Mouse (Mus musculus) neural tube, embryonic 14.5 days (tissue): ENCODE data around the gene Zfp750. TPM values are rescaled to one million over a fixed set of nuclear protein-coding genes. Genes with fewer than 3 reads are reported as not detected.

Source experiments
- ATAC-seq: fragments of 200-750 bp; cut with Nextera tagmentation; 2 replicates; pipeline ENCODE4 v1.8.0; 2017; ENCODE audit warnings: low read depth, mild to moderate bottlenecking, moderate TSS enrichment, moderate library complexity
- H3K27ac ChIP-seq: fragments of 300-500 bp; sonication (generic); 2 replicates; pipeline ENCODE4 v1.5.1; 2014; ENCODE audit warnings: low read depth, mild to moderate bottlenecking, control low read depth, low read length, moderate library complexity, mixed read lengths
- H3K27me3 ChIP-seq: fragments of 300-500 bp; sonication (generic); 2 replicates; pipeline ENCODE4 v1.6.1; 2014; ENCODE audit warnings: low read length; ENCODE audit not compliant: control insufficient read depth, insufficient read depth
- H3K36me3 ChIP-seq: fragments of 300-500 bp; sonication (generic); 2 replicates; pipeline ENCODE4 v1.6.1; 2014; ENCODE audit warnings: low read length, mixed read lengths; ENCODE audit not compliant: control insufficient read depth, insufficient read depth
- H3K4me1 ChIP-seq: fragments of 300-500 bp; sonication (generic); 2 replicates; pipeline ENCODE4 v1.6.1; 2014; ENCODE audit warnings: low read length; ENCODE audit not compliant: control insufficient read depth, insufficient read depth
- H3K4me2 ChIP-seq: fragments of 300-500 bp; sonication (generic); 2 replicates; pipeline ENCODE4 v1.6.1; 2014; ENCODE audit warnings: mild to moderate bottlenecking, low read depth, low read length, control low read depth
- H3K4me3 ChIP-seq: fragments of 300-500 bp; sonication (generic); 2 replicates; pipeline ENCODE4 v1.5.1; 2014; ENCODE audit warnings: low read depth, low read length, control low read depth, mixed read lengths
- H3K9ac ChIP-seq: fragments of 300-500 bp; sonication (generic); replicated peaks from 2 replicates; pipeline ENCODE4 v1.6.1; 2014; ENCODE audit warnings: low read depth, mild to moderate bottlenecking, control low read depth, low read length, mixed read lengths
- H3K9me3 ChIP-seq: fragments of 300-500 bp; sonication (generic); 2 replicates; pipeline ENCODE4 v1.6.1; 2016; ENCODE audit warnings: low read length; ENCODE audit not compliant: control insufficient read depth
- WGBS: fragments of 180-500 bp; shearing (Covaris S2); extraction: QIAGEN DNeasy Blood & Tissue Kit; methylation state at CpG from one replicate; pipeline ENCODE4 v1.1.7; 2014; 5-methylcytosine and 5-hydroxymethylcytosine counted together
- polyA plus RNA-seq: library from polyadenylated mRNA; unstranded; fragments of >200 nt; fragmentation: Nextera tagmentation; extraction: Ambion mirVana; gene quantifications from 2 replicates; pipeline ENCODE4 v1.2.1, GENCODE M21; 2014

Gene Zfp750
- polyA plus RNA-seq, 1 experiment from 2014 or later = 0.32 TPM

DNA sequence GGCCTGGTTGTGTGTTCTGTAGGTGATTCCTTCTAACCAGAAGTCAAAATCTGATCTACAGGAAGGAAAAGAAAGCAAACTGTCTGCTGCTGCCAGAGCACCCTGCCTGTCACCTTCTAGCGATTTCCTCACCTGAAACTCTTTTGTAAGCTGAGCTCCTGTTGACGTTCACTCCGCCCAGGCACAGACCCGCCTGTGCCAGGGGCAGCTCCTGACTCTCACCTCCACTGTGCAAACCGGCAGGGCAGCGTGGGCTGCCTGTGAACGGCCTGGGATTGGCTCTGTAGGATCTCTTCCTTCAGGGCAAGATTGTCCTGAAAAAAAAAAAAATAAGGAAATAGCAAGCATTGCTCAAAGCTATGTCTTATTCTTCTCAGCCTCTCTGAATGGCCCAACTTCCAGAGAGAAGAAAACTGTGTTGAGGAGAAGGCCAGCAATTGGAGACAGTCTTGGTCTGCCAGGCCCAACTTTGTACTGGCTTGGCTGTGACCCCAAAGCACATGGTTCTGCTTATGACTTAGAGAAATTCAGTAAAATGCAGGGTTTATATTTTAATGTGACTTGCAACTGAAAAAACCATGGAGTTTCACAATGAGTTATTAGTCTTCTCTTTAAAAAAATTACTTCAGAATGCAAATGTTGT, 25.7 kb upstream of the Zfp750 start:
- no peak overlapping the region for H3K9ac ChIP-seq
- WGBS = 85% methylated on average over 7 of the region's 7 CpGs

GRCm38 (mm10) chr11:121543922-121544321, 24.8 kb upstream of the Zfp750 start:
- H3K4me3 ChIP-seq = no peak overlapping the region
- ATAC-seq = no peak
- no peaks in the 10 kb centered on the region; the same call in 1 of the 2 replicates for H3K4me1 ChIP-seq
- H3K9me3 ChIP-seq = no peaks in the 10 kb centered on the region
- no peaks in the 10 kb centered on the region for H3K36me3 ChIP-seq
- WGBS = 90% methylated on average over 9 of the region's 9 CpGs
- no peaks in the 10 kb centered on the region for H3K27me3 ChIP-seq
- no peak overlapping the region for H3K4me2 ChIP-seq
- H3K27ac ChIP-seq = no peak overlapping the region
- H3K9ac ChIP-seq = no peak overlapping the region

More for the DNA sequence above, 25.7 kb upstream of the Zfp750 start:
- Histone ChIP-seq H3K9me3 (no peaks in the 10 kb centered on the region), H3K4me3 (no peak overlapping the region), H3K27ac (no peak overlapping the region), H3K4me2 (no peak overlapping the region), H3K27me3 (no peaks in the 10 kb centered on the region), H3K36me3 (no peaks in the 10 kb centered on the region), H3K4me1 (peaks cover 9% of the 10 kb centered on the region)
- ATAC-seq = no peak

DNA sequence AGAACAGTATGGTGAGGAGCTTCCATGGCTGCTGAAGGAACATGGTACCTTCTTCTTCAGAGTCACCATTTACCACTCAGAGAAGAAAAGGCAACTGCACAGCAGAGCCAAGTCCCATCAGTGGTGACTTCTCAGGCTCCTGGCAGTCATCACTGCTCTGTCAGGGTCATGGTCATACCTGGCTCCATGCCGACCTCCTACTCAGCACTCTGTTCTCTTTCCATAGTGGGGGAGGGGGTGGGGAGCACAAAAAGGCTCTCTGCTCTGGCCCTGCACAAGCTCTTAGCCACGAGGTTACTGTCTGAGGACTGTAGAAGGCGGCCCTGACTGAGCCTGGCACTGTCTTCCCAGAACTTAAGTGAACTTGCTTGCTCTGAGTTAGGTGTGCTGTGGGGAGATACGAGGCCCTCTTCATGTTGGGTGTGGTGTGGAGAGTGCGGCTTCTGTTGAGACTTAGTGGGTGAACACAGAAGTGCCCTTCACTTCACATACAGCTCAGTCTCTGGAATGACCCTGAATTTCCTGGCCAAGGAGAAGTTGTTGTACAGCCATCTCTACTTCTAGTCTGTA, 24.2 kb upstream of the Zfp750 start:
- H3K36me3 ChIP-seq = no peaks in the 10 kb centered on the region
- H3K27ac ChIP-seq = no peak overlapping the region
- H3K4me2 ChIP-seq = no peak overlapping the region
- no peak overlapping the region for H3K4me3 ChIP-seq
- no peaks in the 10 kb centered on the region for H3K9me3 ChIP-seq
- no peaks in the 10 kb centered on the region for H3K27me3 ChIP-seq
- H3K4me1 ChIP-seq = no peaks in the 10 kb centered on the region
- no peak for ATAC-seq
- WGBS = 91% methylated on average over 5 of the region's 5 CpGs
- H3K9ac ChIP-seq = no peak overlapping the region

DNA sequence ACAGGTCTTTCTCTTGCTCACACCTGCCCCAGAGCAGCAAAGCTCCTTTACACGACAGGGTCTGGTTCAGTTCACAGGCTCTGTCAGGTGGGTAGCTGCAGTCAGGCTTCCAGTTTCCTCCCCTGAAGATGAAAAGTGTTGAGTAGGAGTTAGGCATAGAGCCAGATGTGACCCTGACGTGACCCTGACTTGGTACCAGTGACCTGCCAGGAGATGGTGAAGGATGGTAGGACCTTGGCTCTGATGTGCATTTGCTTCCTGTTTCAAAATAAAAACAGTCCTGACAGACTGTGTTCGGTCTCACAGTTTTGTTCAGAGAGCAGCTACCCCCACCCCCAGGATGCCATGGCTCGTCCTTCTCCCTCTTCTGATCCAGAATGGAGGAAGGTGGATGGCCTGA, 23.3 kb upstream of the Zfp750 start:
- no peak overlapping the region for H3K9ac ChIP-seq
- H3K4me3 ChIP-seq = no peak overlapping the region
- H3K4me1 ChIP-seq = no peaks in the 10 kb centered on the region
- no peak overlapping the region for H3K27ac ChIP-seq
- no peak for ATAC-seq
- no peaks in the 10 kb centered on the region for H3K27me3 ChIP-seq
- no peaks in the 10 kb centered on the region for H3K36me3 ChIP-seq
- H3K9me3 ChIP-seq = no peaks in the 10 kb centered on the region
- WGBS = 93% methylated on average over 4 of the region's 4 CpGs
- H3K4me2 ChIP-seq = no peak overlapping the region

DNA sequence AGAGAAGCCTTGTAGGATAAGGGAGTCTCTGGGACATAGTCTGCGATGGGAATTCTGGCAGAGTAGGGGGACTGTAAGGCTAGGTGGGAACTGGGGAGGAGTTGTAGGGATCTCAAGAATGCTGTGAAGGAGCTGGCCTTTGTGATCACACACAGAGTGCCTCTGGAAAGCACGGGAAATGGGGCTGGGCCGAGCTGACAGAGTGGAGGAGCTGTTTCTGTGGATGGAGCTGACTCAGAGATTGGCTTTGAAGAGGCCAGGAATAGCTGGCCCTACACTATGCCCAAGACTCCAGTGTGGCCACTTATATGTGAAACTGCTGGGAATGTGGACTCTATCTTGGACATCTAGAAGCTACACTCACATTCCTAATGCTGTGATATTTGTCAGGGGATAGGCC, 17.4 kb upstream of the Zfp750 start:
- ATAC-seq = no peak
- H3K4me1 ChIP-seq = no peaks in the 10 kb centered on the region
- WGBS = 54% methylated on average over 3 of the region's 3 CpGs
- H3K9ac ChIP-seq = no peak overlapping the region
- H3K27me3 ChIP-seq = no peaks in the 10 kb centered on the region
- H3K9me3 ChIP-seq = no peaks in the 10 kb centered on the region
- H3K4me3 ChIP-seq = no peak overlapping the region
- no peak overlapping the region for H3K4me2 ChIP-seq
- no peaks in the 10 kb centered on the region for H3K36me3 ChIP-seq
- H3K27ac ChIP-seq = no peak overlapping the region

GRCm38 (mm10) chr11:121529747-121530146, 10.6 kb upstream of the Zfp750 start:
- Histone ChIP-seq H3K9ac (no peak overlapping the region), H3K4me3 (no peak overlapping the region), H3K4me2 (no peak overlapping the region), H3K9me3 (no peaks in the 10 kb centered on the region), H3K27ac (no peak overlapping the region), H3K4me1 (no peaks in the 10 kb centered on the region), H3K27me3 (no peaks in the 10 kb centered on the region), H3K36me3 (no peaks in the 10 kb centered on the region)
- WGBS = 95% methylated on average over 3 of the region's 3 CpGs
- no peak for ATAC-seq

DNA sequence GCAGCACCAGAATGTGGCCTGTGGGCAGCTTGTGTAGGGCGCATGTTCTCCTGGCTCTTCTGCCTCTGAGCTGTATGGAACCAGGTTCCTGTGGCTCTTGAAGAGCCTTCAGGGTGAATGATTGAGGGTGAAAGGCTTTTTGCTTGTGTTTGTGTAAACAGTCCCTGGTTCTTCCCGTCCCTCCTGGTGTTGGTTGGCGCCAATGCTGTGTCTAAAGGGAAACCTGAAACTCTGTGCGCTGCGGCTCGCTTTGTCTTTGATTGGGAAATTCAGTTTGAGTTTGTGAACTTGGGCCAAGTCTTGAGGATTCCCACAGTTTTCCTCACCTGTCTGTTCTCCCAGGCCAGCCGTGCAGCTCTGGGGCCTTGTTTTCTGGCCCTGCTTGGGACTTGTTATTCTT, 5.1 kb upstream of the Zfp750 start:
- Histone ChIP-seq H3K4me1 (no peaks in the 10 kb centered on the region), H3K9ac (no peak overlapping the region), H3K4me2 (no peak overlapping the region), H3K27me3 (no peaks in the 10 kb centered on the region), H3K9me3 (no peaks in the 10 kb centered on the region), H3K36me3 (no peaks in the 10 kb centered on the region), H3K4me3 (no peak overlapping the region), H3K27ac (no peak overlapping the region)
- WGBS = 95% methylated on average over 7 of the region's 7 CpGs
- no peak for ATAC-seq

GRCm38 (mm10) chr11:121522156-121522762, 3.1 kb upstream of the Zfp750 start:
- no peak for ATAC-seq
- Histone ChIP-seq H3K36me3 (no peaks in the 10 kb centered on the region), H3K9me3 (no peaks in the 10 kb centered on the region), H3K9ac (no peak overlapping the region), H3K27me3 (no peaks in the 10 kb centered on the region), H3K4me2 (no peak overlapping the region), H3K27ac (no peak overlapping the region), H3K4me3 (no peak overlapping the region), H3K4me1 (peaks cover 7% of the 10 kb centered on the region; the same call in 1 of the 2 replicates)
- WGBS = 90% methylated on average over 4 of the region's 4 CpGs

GRCm38 (mm10) chr11:121520761-121521160, 1.6 kb upstream of the Zfp750 start:
- no peak overlapping the region for H3K9ac ChIP-seq
- H3K4me3 ChIP-seq = no peak overlapping the region
- H3K27me3 ChIP-seq = no peaks in the 10 kb centered on the region
- H3K9me3 ChIP-seq = no peaks in the 10 kb centered on the region
- ATAC-seq = no peak
- H3K36me3 ChIP-seq = no peaks in the 10 kb centered on the region
- WGBS = 94% methylated on average over 2 of the region's 2 CpGs
- H3K4me1 ChIP-seq = peaks cover 11% of the 10 kb centered on the region
- H3K4me2 ChIP-seq = no peak overlapping the region
- H3K27ac ChIP-seq = no peak overlapping the region
